ENCODE assay signal across 10 mouse cellular contexts in the genomic region with DNA sequence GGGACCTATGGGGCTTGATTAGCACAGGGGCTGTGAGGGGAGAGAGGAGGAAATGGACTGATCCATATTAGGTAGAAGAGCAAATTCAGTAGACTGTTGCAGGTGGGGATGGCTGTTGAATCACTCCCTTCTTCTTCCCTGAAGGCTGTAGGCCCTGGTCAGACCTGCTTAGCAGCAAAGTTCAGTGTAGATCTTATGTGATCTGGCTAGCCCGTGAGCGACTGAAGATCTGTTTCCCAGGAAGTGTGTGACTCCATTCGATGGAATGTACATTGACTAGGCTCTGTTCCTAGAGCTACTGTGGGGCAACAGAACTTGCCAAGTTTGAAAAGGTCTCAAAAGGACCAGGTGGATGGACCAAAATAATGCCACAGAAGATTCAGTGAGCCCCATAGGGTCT.
DNase-seq lines count a peak whose midpoint lies in the region; ATAC-seq lines count a peak whose summit lies in the region.
"Had no signal": no experiment of that assay in that cellular context is flagged by ENCODE, and none has a peak within 500 bp of the region (broad histone marks: within the 10 kb centered on the region; RNA-seq: fewer than 3 reads in every experiment).

No protein-coding gene starts in this region.

- H3K9me3 ChIP-seq in hindbrain, embryonic 11.5 days (ENCODE audit: control insufficient read depth, low read length) = no peaks in the 10 kb centered on the region
- no peaks in the 10 kb centered on the region for H3K9me3 ChIP-seq in hindbrain, embryonic 16.5 days (ENCODE audit: control insufficient read depth, low read length)
- H3K9me3 ChIP-seq in neural tube, embryonic 13.5 days = no peaks in the 10 kb centered on the region
- no peaks in the 10 kb centered on the region for H3K9me3 ChIP-seq in hindbrain, embryonic 13.5 days
- no peaks in the 10 kb centered on the region for H3K9me3 ChIP-seq in stomach, embryonic 16.5 days (replicated peaks; ENCODE audit: control insufficient read depth, low read length)

- DNase-seq in hindbrain, embryonic 11.5 days (ENCODE audit: low spot score) = no peak
- DNase-seq in neural tube, embryonic 10.5 days (ENCODE audit: extremely low spot score, low spot score) = no peak
- no peak for DNase-seq in testis, postnatal 10 days (ENCODE audit: low spot score)
- DNase-seq: cerebellum, postnatal 14 days; kidney, adult 9 months had no signal

- H3K4me3 ChIP-seq in hindbrain, embryonic 11.5 days (ENCODE audit: low read depth, low read length) = no peak overlapping the region
- no peak overlapping the region for H3K4me3 ChIP-seq in hindbrain, embryonic 16.5 days (ENCODE audit: low read length)
- no peak overlapping the region for H3K4me3 ChIP-seq in neural tube, embryonic 13.5 days
- no peak overlapping the region for H3K4me3 ChIP-seq in hindbrain, embryonic 13.5 days
- H3K4me3 ChIP-seq in stomach, embryonic 16.5 days (replicated peaks; ENCODE audit: low read length) = no peak overlapping the region

- no peak overlapping the region for H3K9ac ChIP-seq in hindbrain, embryonic 11.5 days (ENCODE audit: low read depth, low read length)
- H3K9ac ChIP-seq in hindbrain, embryonic 16.5 days (ENCODE audit: low read depth, low read length) = no peak overlapping the region
- H3K9ac ChIP-seq in neural tube, embryonic 13.5 days = no peak overlapping the region
- no peak overlapping the region for H3K9ac ChIP-seq in hindbrain, embryonic 13.5 days
- no peak overlapping the region for H3K9ac ChIP-seq in stomach, embryonic 16.5 days (ENCODE audit: low read length)

- H3K4me1 ChIP-seq in hindbrain, embryonic 11.5 days (replicated peaks; ENCODE audit: control insufficient read depth, insufficient read depth, low read length) = no peaks in the 10 kb centered on the region; the same call in 1 of the 2 replicates
- peaks cover 15% of the 10 kb centered on the region for H3K4me1 ChIP-seq in hindbrain, embryonic 16.5 days (ENCODE audit: control insufficient read depth, insufficient read depth, low read depth, low read length)
- peaks cover 66% of the 10 kb centered on the region for H3K4me1 ChIP-seq in neural tube, embryonic 13.5 days (replicated peaks)
- peaks cover 65% of the 10 kb centered on the region for H3K4me1 ChIP-seq in hindbrain, embryonic 13.5 days (replicated peaks)
- peaks cover 48% of the 10 kb centered on the region for H3K4me1 ChIP-seq in stomach, embryonic 16.5 days (ENCODE audit: control insufficient read depth, insufficient read depth, low read length)

- H3K36me3 ChIP-seq in hindbrain, embryonic 11.5 days (ENCODE audit: control insufficient read depth, insufficient read depth, low read length) = no peaks in the 10 kb centered on the region
- no peaks in the 10 kb centered on the region for H3K36me3 ChIP-seq in hindbrain, embryonic 16.5 days (ENCODE audit: control insufficient read depth, insufficient read depth, low read length)
- peaks cover 9% of the 10 kb centered on the region; the same call in 1 of the 2 replicates for H3K36me3 ChIP-seq in neural tube, embryonic 13.5 days
- peaks cover 6% of the 10 kb centered on the region; the same call in 1 of the 2 replicates for H3K36me3 ChIP-seq in hindbrain, embryonic 13.5 days
- H3K36me3 ChIP-seq in stomach, embryonic 16.5 days (ENCODE audit: control insufficient read depth, insufficient read depth, low read length) = peaks cover 5% of the 10 kb centered on the region; the same call in 1 of the 2 replicates

- WGBS in hindbrain, embryonic 11.5 days = 96% methylated on average over 3 of the region's 3 CpGs
- 73% methylated on average over 3 of the region's 3 CpGs for WGBS in hindbrain, embryonic 16.5 days
- 98% methylated on average over 3 of the region's 3 CpGs for WGBS in neural tube, embryonic 13.5 days
- 92% methylated on average over 3 of the region's 3 CpGs for WGBS in hindbrain, embryonic 13.5 days
- 68% methylated on average over 3 of the region's 3 CpGs for WGBS in stomach, embryonic 16.5 days

- no peaks in the 10 kb centered on the region for H3K27me3 ChIP-seq in hindbrain, embryonic 11.5 days (ENCODE audit: control insufficient read depth, insufficient read depth, low read length)
- H3K27me3 ChIP-seq in hindbrain, embryonic 16.5 days (replicated peaks; ENCODE audit: control insufficient read depth, insufficient read depth, low read length) = no peaks in the 10 kb centered on the region
- H3K27me3 ChIP-seq in neural tube, embryonic 13.5 days = no peaks in the 10 kb centered on the region
- H3K27me3 ChIP-seq in hindbrain, embryonic 13.5 days = no peaks in the 10 kb centered on the region
- H3K27me3 ChIP-seq in stomach, embryonic 16.5 days (ENCODE audit: control insufficient read depth, insufficient read depth, low read length) = no peaks in the 10 kb centered on the region

- no peak for ATAC-seq in hindbrain, embryonic 11.5 days (ENCODE audit: low FRiP score)
- ATAC-seq in hindbrain, embryonic 16.5 days = no peak
- ATAC-seq in neural tube, embryonic 13.5 days (ENCODE audit: low read depth) = peak; percentile 32; the same call in 1 of the 2 replicates
- ATAC-seq in hindbrain, embryonic 13.5 days (ENCODE audit: low FRiP score) = no peak
- ATAC-seq in stomach, embryonic 16.5 days (ENCODE audit: insufficient read depth, low FRiP score) = no peak
- ATAC-seq: activated CD4-positive, CD25-positive, alpha-beta regulatory T cell, adult 4 months had no signal

- H3K27ac ChIP-seq in hindbrain, embryonic 11.5 days (ENCODE audit: low read depth, low read length) = peak overlapping the region; percentile 55; the same call in 1 of the 2 replicates
- H3K27ac ChIP-seq in hindbrain, embryonic 16.5 days (ENCODE audit: low read depth, low read length) = no peak overlapping the region; the same call in 1 of the 2 replicates
- H3K27ac ChIP-seq in neural tube, embryonic 13.5 days (replicated peaks) = peak overlapping the region; percentile 82
- H3K27ac ChIP-seq in hindbrain, embryonic 13.5 days = peak overlapping the region; percentile 66
- H3K27ac ChIP-seq in stomach, embryonic 16.5 days (ENCODE audit: low read length) = peak overlapping the region; percentile 81

- H3K4me2 ChIP-seq in hindbrain, embryonic 11.5 days (replicated peaks; ENCODE audit: low read depth, low read length) = no peak overlapping the region
- no peak overlapping the region for H3K4me2 ChIP-seq in hindbrain, embryonic 16.5 days (ENCODE audit: low read length)
- H3K4me2 ChIP-seq in neural tube, embryonic 13.5 days = no peak overlapping the region
- no peak overlapping the region for H3K4me2 ChIP-seq in hindbrain, embryonic 13.5 days
- H3K4me2 ChIP-seq in stomach, embryonic 16.5 days (ENCODE audit: low read depth, low read length) = no peak overlapping the region
